Mouse (Mus musculus) spleen, postnatal 10 days (tissue): Measurements from ENCODE around the gene Tox2.

Source experiments
- DNase-seq, 2 experiments: peaks; one replicate each; pipeline ENCODE4 v3.0.0; 2021 to 2022; ENCODE audit warnings: low spot score in 2 of 2

Tox2 gene

GRCm38 (mm10) chr2:163205262-163205647 lies 2.3 kb downstream of the Tox2 start:
- DNase-seq, result no peak

- DNase-seq, result no peak
Measured at GRCm38 (mm10) chr2:163205737-163206490, 3.0 kb downstream of the Tox2 start.

DNA sequence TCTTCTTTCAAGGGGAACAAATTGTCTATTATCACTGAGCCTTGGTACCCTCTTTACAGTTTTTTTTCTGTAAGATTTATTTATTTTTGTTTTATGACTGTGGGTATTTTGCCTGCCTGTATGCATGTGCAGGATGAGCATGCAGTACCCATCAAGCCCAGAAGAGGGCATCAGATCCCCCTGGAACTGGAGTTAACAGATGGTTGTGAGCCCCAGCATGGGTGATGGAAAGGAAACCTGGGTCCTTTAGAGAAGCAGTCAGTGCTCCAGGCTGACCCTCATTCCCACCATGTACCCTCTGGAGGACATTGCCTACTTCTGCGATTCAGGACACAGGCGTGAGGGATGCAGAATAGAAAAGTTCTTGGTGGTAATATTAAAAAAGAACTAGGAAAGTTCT lies 4.4 kb downstream of the Tox2 start:
- DNase-seq, result peak in 1 of 2 experiments; percentile 46

GRCm38 (mm10) chr2:163209139-163209538 lies 6.2 kb downstream of the Tox2 start:
- DNase-seq, result no peak

DNA sequence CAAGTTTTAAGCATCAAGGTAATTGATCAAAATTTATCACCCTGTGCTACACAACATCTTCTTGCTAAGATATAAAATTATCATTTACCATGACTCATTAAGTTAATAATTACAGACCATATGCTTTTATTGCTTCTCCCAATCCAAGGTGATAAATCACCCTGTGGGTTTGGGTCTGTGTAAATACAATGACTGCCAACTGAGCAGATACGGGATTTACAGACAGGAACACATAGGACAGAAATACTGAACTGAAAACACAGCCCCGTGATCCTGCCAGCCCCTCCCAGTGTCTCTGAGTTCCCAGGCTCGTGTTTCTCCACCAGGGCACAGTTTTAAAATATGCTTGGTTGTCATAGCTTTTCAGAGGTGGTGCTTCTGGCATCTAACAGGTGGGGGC lies 10.2 kb downstream of the Tox2 start:
- DNase-seq, result no peak

DNA sequence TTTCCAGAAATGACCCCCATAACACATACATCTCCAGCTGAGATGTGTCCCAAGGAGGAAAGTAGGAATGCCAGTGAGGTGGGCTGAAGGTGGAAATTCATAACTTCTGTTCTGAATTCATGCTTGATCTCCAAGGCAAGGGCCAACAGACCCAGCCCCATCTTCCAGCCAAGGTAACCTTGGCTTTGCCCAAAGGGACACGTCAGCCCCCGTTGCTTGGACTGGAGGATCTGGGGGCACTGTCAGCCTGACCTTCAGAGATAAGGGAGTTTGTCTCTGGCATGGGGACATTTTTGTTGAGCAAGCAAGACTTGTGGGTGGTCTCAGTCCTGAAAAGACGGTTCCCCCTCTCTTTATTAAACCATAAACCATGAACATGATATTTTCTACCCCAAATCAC lies 15.2 kb downstream of the Tox2 start:
- no peak for DNase-seq

- no peak for DNase-seq
Measured at GRCm38 (mm10) chr2:163218571-163218970, 15.6 kb downstream of the Tox2 start.

DNA sequence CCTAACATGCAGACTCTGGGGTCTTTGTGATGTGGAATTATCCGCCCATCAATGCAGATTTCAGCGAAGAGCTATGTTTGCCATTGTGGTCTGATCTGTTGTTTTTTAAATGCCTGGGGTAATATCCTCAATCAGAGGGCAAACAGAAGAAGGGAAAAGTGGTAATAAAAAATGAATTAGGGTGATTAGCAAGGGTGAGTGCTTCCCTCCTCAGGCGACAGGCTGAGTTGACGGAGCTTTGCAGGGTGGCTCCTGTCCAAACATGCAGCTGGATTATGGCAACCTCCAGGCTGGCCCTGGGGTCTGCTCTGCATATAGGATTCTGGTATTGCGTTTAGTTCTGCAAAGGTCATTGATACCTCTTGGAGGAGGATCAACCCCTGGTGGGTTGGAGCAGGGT lies 16.5 kb downstream of the Tox2 start:
- no peak for DNase-seq

- DNase-seq, result no peak
Measured at GRCm38 (mm10) chr2:163220706-163221105, 17.8 kb downstream of the Tox2 start.

DNA sequence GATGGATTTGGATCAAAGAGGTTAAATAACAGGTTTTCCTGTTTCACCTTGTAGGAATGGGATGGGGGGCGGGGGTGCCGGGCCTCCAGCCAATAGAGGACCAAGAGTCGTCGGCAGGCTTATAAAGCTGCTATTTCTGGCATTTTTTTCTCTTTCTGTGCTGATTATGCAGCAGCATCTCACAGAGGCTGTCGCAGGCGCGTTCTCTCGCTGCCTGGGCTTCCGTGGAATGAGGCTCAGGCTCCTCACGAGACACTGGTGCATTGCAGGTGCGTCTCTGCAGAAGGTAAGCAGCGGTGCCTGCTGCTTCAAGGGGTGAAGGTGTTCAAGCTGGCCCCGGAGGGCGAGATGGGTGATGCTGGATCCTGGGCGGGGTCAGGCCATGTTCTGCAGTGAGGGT lies 22.4 kb downstream of the Tox2 start:
- no peak for DNase-seq

GRCm38 (mm10) chr2:163229050-163229449 lies 26.1 kb downstream of the Tox2 start:
- DNase-seq, result peak in 1 of 2 experiments; percentile 35

GRCm38 (mm10) chr2:163231781-163232534 lies 29.0 kb downstream of the Tox2 start:
- no peak for DNase-seq

GRCm38 (mm10) chr2:163233666-163234065 lies 30.7 kb downstream of the Tox2 start:
- DNase-seq, result no peak

- DNase-seq, result no peak
Measured at GRCm38 (mm10) chr2:163236057-163236456, 33.1 kb downstream of the Tox2 start.

- no peak for DNase-seq
Measured at GRCm38 (mm10) chr2:163237999-163238529, 35.1 kb downstream of the Tox2 start.

GRCm38 (mm10) chr2:163239945-163240344 lies 37.0 kb downstream of the Tox2 start:
- DNase-seq, result no peak

- DNase-seq, result no peak
Measured at GRCm38 (mm10) chr2:163241867-163242266, 38.9 kb downstream of the Tox2 start.

GRCm38 (mm10) chr2:163243917-163244852 lies 41.3 kb downstream of the Tox2 start:
- no peak for DNase-seq

DNA sequence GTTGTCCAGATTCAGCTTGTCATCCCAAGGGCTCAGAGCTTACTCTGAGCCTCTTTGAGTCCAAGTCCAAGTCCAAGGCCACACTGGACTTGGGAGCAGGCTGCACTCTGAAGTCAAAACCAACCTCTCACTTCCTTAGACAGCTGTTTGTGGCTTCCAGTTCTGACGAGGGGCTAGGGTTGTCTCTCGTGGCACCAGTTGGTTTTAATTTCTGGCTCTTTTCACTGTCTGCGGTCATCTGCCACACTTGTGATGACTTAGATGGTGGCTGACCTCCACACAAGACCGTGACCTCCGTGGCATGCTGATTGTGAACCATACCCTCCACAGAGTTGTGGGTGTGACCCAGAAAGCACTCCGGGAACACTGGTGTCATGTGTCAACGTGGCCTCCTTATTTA lies 46.0 kb downstream of the Tox2 start:
- DNase-seq, result no peak

DNA sequence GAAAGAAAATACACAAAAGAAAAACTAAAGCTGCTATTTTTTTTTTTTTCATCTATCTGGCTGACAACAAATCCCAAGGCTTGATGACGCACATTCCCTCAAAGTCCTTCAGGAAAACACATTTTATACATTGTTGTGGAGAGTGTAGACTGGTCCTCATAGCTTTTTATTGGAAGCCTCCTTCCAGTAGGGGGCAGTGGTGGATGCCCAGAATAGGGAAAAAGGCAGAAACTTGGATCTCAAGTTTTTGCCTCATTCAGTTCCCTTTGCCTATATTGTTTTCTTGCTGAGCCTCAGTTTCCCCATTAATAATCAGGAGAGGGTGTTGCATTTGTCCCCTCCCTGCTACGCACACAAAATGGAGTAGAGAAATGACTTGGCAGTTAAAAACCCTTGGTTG lies 49.7 kb downstream of the Tox2 start:
- DNase-seq, result no peak

GRCm38 (mm10) chr2:163253248-163254099 lies 50.5 kb downstream of the Tox2 start:
- no peak for DNase-seq
